Mouse (Mus musculus): ENCODE measurements at regions not wholly inside any gene's neighbourhood (a gene's known extent, or its start where the extent isn't known, plus 50 kb on each side); places are given as distances from the start of the nearest gene placed in this dataset.
"Not testable (repeated sequence)": the region's sequence is repeated elsewhere in the genome, so short reads cannot be mapped to it uniquely, and the experiment has no call there.

DNA sequence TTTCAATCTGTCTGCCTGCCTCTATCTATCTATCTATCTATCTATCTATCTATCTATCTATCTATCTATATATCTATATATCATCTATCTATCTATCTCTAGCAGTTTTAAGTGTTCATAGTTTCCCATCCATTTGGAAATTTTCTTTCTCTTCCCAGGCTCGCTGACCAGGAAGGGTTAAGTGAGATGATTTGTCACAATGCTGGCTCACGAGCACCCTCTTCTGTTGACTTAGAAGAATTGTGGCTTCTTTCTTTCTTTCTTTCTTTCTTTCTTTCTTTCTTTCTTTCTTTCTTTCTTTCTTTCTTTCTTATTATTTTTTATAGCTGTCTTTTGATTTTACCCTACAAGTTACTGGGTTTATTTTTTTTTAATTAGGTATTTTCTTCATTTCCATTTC lies 79.6 kb upstream of the Klf14 start:
- not testable (repeated sequence) for TF ChIP-seq EP300 (IDR thresholded peaks at IDR 0.05; ENCODE audit: low read depth)
- peak; percentile 42; the same call in 1 of the 2 replicates for TF ChIP-seq CTCF (IDR thresholded peaks at IDR 0.05; ENCODE audit: low read depth)

All from liver, embryonic 14.5 days (tissue).